Comparison of ENCODE assay signal across 8 mouse cellular contexts in genomic region chr7:3704475-3704874, GRCm38 (mm10). TPM values are rescaled to one million over a fixed set of nuclear protein-coding genes. Genes with fewer than 3 reads are reported as not detected.
A peak's percentile ranks its signal among the peaks of the same experiment; 100 is the strongest.
DNase-seq lines count a peak whose midpoint lies in the region; ATAC-seq and TF ChIP-seq lines count a peak whose summit lies in the region.

No protein-coding gene starts in this region.

- H3K27ac ChIP-seq in CH12.LX (ENCODE audit: insufficient read depth, low read depth): peak overlapping the region; percentile 73
- peak overlapping the region; percentile 90 for H3K27ac ChIP-seq in forebrain, embryonic 13.5 days
- peak overlapping the region; percentile 90 for H3K27ac ChIP-seq in liver, embryonic 14.5 days

- peaks cover 30% of the 10 kb centered on the region for H3K79me2 ChIP-seq in CH12.LX (replicated peaks; ENCODE audit: control insufficient read depth, extremely low read depth, insufficient read depth, poor library complexity, severe bottlenecking)

- dilution Hi-C loops in CH12.LX (cut with MboI; ENCODE audit: extremely low pct_ligation_motif_present, extremely low pct_unique_long_range_greater_than_20kb, low sequenced_read_pairs): no loop called here

- under 1% methylated on average over 20 of the region's 20 CpGs for whole genome bisulfite sequencing in forebrain, embryonic 13.5 days
- under 1% methylated on average over 20 of the region's 20 CpGs for WGBS in liver, embryonic 14.5 days (ENCODE audit: insufficient replicate concordance)

- in situ Hi-C loops in CH12.LX (cut with MboI; ENCODE audit: low pct_ligation_motif_present, low pct_unique_long_range_greater_than_20kb, low sequenced_read_pairs): no loop called here

- peak overlapping the region; percentile 69 for H3K4me2 ChIP-seq in CH12.LX (ENCODE audit: insufficient read depth, low read depth, poor library complexity, severe bottlenecking)
- H3K4me2 ChIP-seq in forebrain, embryonic 13.5 days: peak overlapping the region; percentile 96
- H3K4me2 ChIP-seq in liver, embryonic 14.5 days (ENCODE audit: low read depth): peak overlapping the region; percentile 92

- ATAC-seq in forebrain, embryonic 13.5 days: peak; percentile 60
- ATAC-seq in liver, embryonic 14.5 days (ENCODE audit: insufficient read depth): peak; percentile 9; the same call in 1 of the 2 replicates

- no peak for TF ChIP-seq POLR2A in CH12.LX (IDR thresholded peaks at IDR 0.05; ENCODE audit: low read depth, low read length)

- H3K9ac ChIP-seq in CH12.LX (ENCODE audit: insufficient read depth, low read depth): peak overlapping the region; percentile 89
- H3K9ac ChIP-seq in forebrain, embryonic 13.5 days: peak overlapping the region; percentile 91
- peak overlapping the region; percentile 91 for H3K9ac ChIP-seq in liver, embryonic 14.5 days (replicated peaks)

- DNase-seq in embryo, embryonic 10 days (ENCODE audit: low spot score): peak; percentile 17
- no peak for DNase-seq in embryo, embryonic 10.5 days (ENCODE audit: low spot score)
- DNase-seq in CH12.LX (ENCODE audit: extremely low read depth): peak; percentile 45
- DNase-seq in liver, embryonic 14.5 days (ENCODE audit: low read depth in 3 of 3, low spot score in 3 of 3): no peak
- no peak for DNase-seq in ovary, adult 18-20 months (ENCODE audit: low spot score)
- DNase-seq in right cerebral cortex, postnatal 4 days: no peak
- DNase-seq in cerebellum, adult 11 months: no peak

- no peaks in the 10 kb centered on the region for H3K27me3 ChIP-seq in CH12.LX (replicated peaks)
- no peaks in the 10 kb centered on the region for H3K27me3 ChIP-seq in forebrain, embryonic 13.5 days
- no peaks in the 10 kb centered on the region for H3K27me3 ChIP-seq in liver, embryonic 14.5 days (ENCODE audit: control insufficient read depth, insufficient read depth, low read length)

- peaks cover 45 to 50% of the 10 kb centered on the region in 2 experiments for H3K36me3 ChIP-seq in CH12.LX (replicated peaks in 1 of 2; ENCODE audit: control insufficient read depth in 1 of 2, insufficient read depth in 1 of 2, low read length in 1 of 2)
- H3K36me3 ChIP-seq in forebrain, embryonic 13.5 days (ENCODE audit: poor library complexity, severe bottlenecking): peaks cover 50% of the 10 kb centered on the region
- peaks cover 32% of the 10 kb centered on the region for H3K36me3 ChIP-seq in liver, embryonic 14.5 days (replicated peaks; ENCODE audit: control insufficient read depth, insufficient read depth, low read depth)

- peaks cover 2 to 31% of the 10 kb centered on the region in 2 experiments; a peak in 3 of 4 replicates for H3K4me1 ChIP-seq in CH12.LX (ENCODE audit: control insufficient read depth in 1 of 2, insufficient read depth in 2 of 2)
- peaks cover 22% of the 10 kb centered on the region for H3K4me1 ChIP-seq in forebrain, embryonic 13.5 days
- H3K4me1 ChIP-seq in liver, embryonic 14.5 days (replicated peaks; ENCODE audit: control insufficient read depth in 2 of 2, insufficient read depth in 2 of 2, low read length in 1 of 2): peaks cover 5 to 10% of the 10 kb centered on the region in 2 experiments; a peak in 2 of 4 replicates

- no peaks in the 10 kb centered on the region for H3K9me3 ChIP-seq in CH12.LX (replicated peaks; ENCODE audit: low read length)
- H3K9me3 ChIP-seq in forebrain, embryonic 13.5 days (replicated peaks): no peaks in the 10 kb centered on the region
- no peaks in the 10 kb centered on the region for H3K9me3 ChIP-seq in liver, embryonic 14.5 days (ENCODE audit: control insufficient read depth, low read length)

- peak overlapping the region; percentile 68 to 98 (median 86) for H3K4me3 ChIP-seq in CH12.LX (replicated peaks in 1 of 3; ENCODE audit: low read depth in 2 of 3, low read length in 2 of 3, poor library complexity in 1 of 3)
- peak overlapping the region; percentile 87 for H3K4me3 ChIP-seq in forebrain, embryonic 13.5 days
- peak overlapping the region; percentile 88 to 99 for H3K4me3 ChIP-seq in liver, embryonic 14.5 days (ENCODE audit: insufficient read depth in 1 of 2, low read depth in 2 of 2, low read length in 2 of 2)

- TF ChIP-seq CTCF in CH12.LX (conservative IDR thresholded peaks at IDR 0.05 in 1 of 2, IDR thresholded peaks at IDR 0.05 in 1 of 2; ENCODE audit: low read depth in 2 of 2, low read length in 2 of 2): no peak
- no peak for TF ChIP-seq CTCF in liver, embryonic 14.5 days (IDR thresholded peaks at IDR 0.05; ENCODE audit: low read depth)

- no peak for TF ChIP-seq RAD21 in CH12.LX (IDR thresholded peaks at IDR 0.05; ENCODE audit: low read depth, low read length)

- TF ChIP-seq EP300 in CH12.LX (IDR thresholded peaks at IDR 0.05; ENCODE audit: low read length): no peak
- no peak for TF ChIP-seq EP300 in liver, embryonic 14.5 days (IDR thresholded peaks at IDR 0.05; ENCODE audit: low read depth)

TF ChIP-seq in CH12.LX, 34 proteins besides CTCF, POLR2A, EP300 and RAD21 (continues in another document):
- no peak for TF ChIP-seq TBP (conservative IDR thresholded peaks at IDR 0.05; ENCODE audit: low read depth, low read length)
- TF ChIP-seq MXI1 (IDR thresholded peaks at IDR 0.05; ENCODE audit: low read depth, low read length): peak; percentile 82
- no peak for TF ChIP-seq RCOR1 (conservative IDR thresholded peaks at IDR 0.05; ENCODE audit: low read depth, low read length)
- TF ChIP-seq SMC3 (IDR thresholded peaks at IDR 0.05; ENCODE audit: low read depth, low read length): 0 out of 2 replicates have a peak, but pooled peaks have one; percentile 2
- peak; percentile 96 for TF ChIP-seq MAX (IDR thresholded peaks at IDR 0.05; ENCODE audit: low read length)
- no peak for TF ChIP-seq TCF12 (IDR thresholded peaks at IDR 0.05; ENCODE audit: low read depth, low read length)
- TF ChIP-seq ELF1 (IDR thresholded peaks at IDR 0.05; ENCODE audit: low read depth, low read length): no peak
- TF ChIP-seq MYC (IDR thresholded peaks at IDR 0.05; ENCODE audit: low read depth, low read length): peak; percentile 93
- TF ChIP-seq SIN3A (IDR thresholded peaks at IDR 0.05; ENCODE audit: low read length): no peak
- TF ChIP-seq ZC3H11A (IDR thresholded peaks at IDR 0.05; ENCODE audit: low read depth, low read length): no peak
- no peak for TF ChIP-seq JUN (IDR thresholded peaks at IDR 0.05; ENCODE audit: insufficient read depth, low read depth, low read length)
- TF ChIP-seq USF1 (IDR thresholded peaks at IDR 0.05; ENCODE audit: low read depth, low read length): no peak; the same call in 1 of the 2 replicates
- no peak for TF ChIP-seq ZNF384 (IDR thresholded peaks at IDR 0.05; ENCODE audit: low read depth, low read length)
- TF ChIP-seq NRF1 (IDR thresholded peaks at IDR 0.05; ENCODE audit: low read depth, low read length): no peak
- TF ChIP-seq CHD2 (IDR thresholded peaks at IDR 0.05; ENCODE audit: low read length): no peak
- TF ChIP-seq MAZ (IDR thresholded peaks at IDR 0.05; ENCODE audit: low read depth, low read length): no peak
- TF ChIP-seq MAFK (IDR thresholded peaks at IDR 0.05; ENCODE audit: insufficient replicate concordance, low read length): no peak
- TF ChIP-seq ZKSCAN1 (IDR thresholded peaks at IDR 0.05; ENCODE audit: borderline replicate concordance, low read depth, low read length): no peak
- no peak for TF ChIP-seq JUND (conservative IDR thresholded peaks at IDR 0.05; ENCODE audit: low read depth, low read length)
- TF ChIP-seq HCFC1 (IDR thresholded peaks at IDR 0.05; ENCODE audit: low read depth, low read length): no peak
- TF ChIP-seq ZMIZ1 (IDR thresholded peaks at IDR 0.05; ENCODE audit: low read depth, low read length): no peak; the same call in 1 of the 2 replicates
- TF ChIP-seq USF2 (conservative IDR thresholded peaks at IDR 0.05; ENCODE audit: low read depth, low read length): no peak

RNA-seq across cellular contexts. Expression of gene Rps9, which starts 0.7 kb away (rescaled TPM):
- 3,983 and 4,060 TPM in 2 replicates for total RNA-seq in CH12.LX (2012; rRNA removed)
- 5,460 and 5,555 TPM in 2 replicates for total RNA-seq in CH12.LX (2014; rRNA removed)
- polyA plus RNA-seq in CH12.LX (2012; ENCODE audit: insufficient read length, low read depth): 2,959 and 3,329 TPM in 2 replicates
- 1,199 and 1,336 TPM in 2 replicates for polyA plus RNA-seq in forebrain, embryonic 13.5 days (2015; fragmentation: Nextera tagmentation; extraction: Ambion mirVana)
- 680 and 1,914 TPM in 2 replicates for polyA plus RNA-seq in liver, embryonic 14.5 days (2012; rRNA removed)
- 960 and 985 TPM in 2 replicates for polyA plus RNA-seq in liver, embryonic 14.5 days (2014; fragmentation: Nextera tagmentation; extraction: Ambion mirVana)

RNA-seq across cellular contexts. Expression of gene Mboat7, which starts 11.2 kb away (rescaled TPM):
- total RNA-seq in CH12.LX (2012; rRNA removed) (21.7 and 22.3 TPM in 2 replicates), CH12.LX (2014; rRNA removed) (18.4 and 19.4 TPM in 2 replicates)
- polyA plus RNA-seq in CH12.LX (2012; ENCODE audit: insufficient read length, low read depth): 36.4 and 41.2 TPM in 2 replicates
- polyA plus RNA-seq in forebrain, embryonic 13.5 days (2015; fragmentation: Nextera tagmentation; extraction: Ambion mirVana): 36.2 and 41.6 TPM in 2 replicates
- 10.3 and 11.6 TPM in 2 replicates for polyA plus RNA-seq in liver, embryonic 14.5 days (2012; rRNA removed)
- polyA plus RNA-seq in liver, embryonic 14.5 days (2014; fragmentation: Nextera tagmentation; extraction: Ambion mirVana): 11.5 and 13.0 TPM in 2 replicates

RNA-seq across cellular contexts. Expression of gene Tsen34, which starts 11.8 kb away (rescaled TPM):
- total RNA-seq in CH12.LX (2012; rRNA removed) (39.0 and 40.2 TPM in 2 replicates), CH12.LX (2014; rRNA removed) (26.9 and 34.8 TPM in 2 replicates)
- polyA plus RNA-seq in CH12.LX (2012; ENCODE audit: insufficient read length, low read depth): 23.1 and 24.3 TPM in 2 replicates
- polyA plus RNA-seq in forebrain, embryonic 13.5 days (2015; fragmentation: Nextera tagmentation; extraction: Ambion mirVana): 227 and 236 TPM in 2 replicates
- polyA plus RNA-seq in liver, embryonic 14.5 days (2012; rRNA removed): 22.8 and 25.3 TPM in 2 replicates
- 34.4 and 34.6 TPM in 2 replicates for polyA plus RNA-seq in liver, embryonic 14.5 days (2014; fragmentation: Nextera tagmentation; extraction: Ambion mirVana)

RNA-seq across cellular contexts. Expression of gene Pirb, which starts 15.7 kb away (rescaled TPM):
- total RNA-seq in CH12.LX (2012; rRNA removed): 1.7 and 2.8 TPM in 2 replicates
- total RNA-seq in CH12.LX (2014; rRNA removed): 4.2 and 5.0 TPM in 2 replicates
- polyA plus RNA-seq in CH12.LX (2012; ENCODE audit: insufficient read length, low read depth): 9.0 and 10.7 TPM in 2 replicates
- polyA plus RNA-seq in forebrain, embryonic 13.5 days (2015; fragmentation: Nextera tagmentation; extraction: Ambion mirVana): 0.18 and 0.19 TPM in 2 replicates
- polyA plus RNA-seq in liver, embryonic 14.5 days (2012; rRNA removed): 1.6 TPM in 2 replicates
- polyA plus RNA-seq in liver, embryonic 14.5 days (2014; fragmentation: Nextera tagmentation; extraction: Ambion mirVana): 1.8 and 2.2 TPM in 2 replicates

RNA-seq across cellular contexts. Expression of gene Tmc4, which starts 27.1 kb away (rescaled TPM):
- total RNA-seq in CH12.LX (2012; rRNA removed) (1.8 and 1.9 TPM in 2 replicates), CH12.LX (2014; rRNA removed) (0.56 and 1.9 TPM in 2 replicates)
- 4.0 and 4.6 TPM in 2 replicates for polyA plus RNA-seq in CH12.LX (2012; ENCODE audit: insufficient read length, low read depth)
- 2.1 and 3.4 TPM in 2 replicates for polyA plus RNA-seq in forebrain, embryonic 13.5 days (2015; fragmentation: Nextera tagmentation; extraction: Ambion mirVana)
- 5.5 and 7.6 TPM in 2 replicates for polyA plus RNA-seq in liver, embryonic 14.5 days (2012; rRNA removed)
- 5.7 and 6.7 TPM in 2 replicates for polyA plus RNA-seq in liver, embryonic 14.5 days (2014; fragmentation: Nextera tagmentation; extraction: Ambion mirVana)

Comparison
In these comparisons a context has a peak if more than half of its experiments do, and no peak if none do; other contexts are left out.
1. DNase-seq: peak in embryo, embryonic 10 days (single experiment) and CH12.LX (single experiment); none in embryo, embryonic 10.5 days (single experiment), liver, embryonic 14.5 days (0 of 3), ovary, adult 18-20 months (single experiment), right cerebral cortex, postnatal 4 days (single experiment) and cerebellum, adult 11 months (single experiment).
2. Peak in every context shown above with its lines, with median percentiles within 50 percentile points of each other: H3K27ac ChIP-seq, H3K4me2 ChIP-seq, H3K4me3 ChIP-seq and H3K9ac ChIP-seq.